Mouse (Mus musculus): Measurements from ENCODE around the gene Sdsl. TPM values are rescaled to one million over a fixed set of nuclear protein-coding genes. Genes with fewer than 3 reads are reported as not detected.
A peak's percentile ranks its signal among the peaks of the same experiment; 100 is the strongest.

Gene Sdsl
- polyA plus RNA-seq, 1 experiment from 2014 or later = 10.5 TPM

GRCm38 (mm10) chr5:120424657-120425056 is 48.0 kb downstream of the Sdsl start:
- WGBS = under 1% methylated on average over 11 of the region's 11 CpGs
- H3K9me3 ChIP-seq (ENCODE audit: control insufficient read depth, low read length) = no peaks in the 10 kb centered on the region

GRCm38 (mm10) chr5:120424039-120424438 is 48.6 kb downstream of the Sdsl start:
- Histone ChIP-seq H3K4me1 (ENCODE audit: control insufficient read depth, insufficient read depth, low read length) (no peaks in the 10 kb centered on the region), H3K9me3 (ENCODE audit: control insufficient read depth, low read length) (no peaks in the 10 kb centered on the region), H3K36me3 (ENCODE audit: control insufficient read depth, insufficient read depth, low read length) (no peaks in the 10 kb centered on the region), H3K4me3 (ENCODE audit: low read length) (no peak overlapping the region), H3K27me3 (ENCODE audit: control insufficient read depth, insufficient read depth, low read length) (peaks cover 80% of the 10 kb centered on the region), H3K9ac (ENCODE audit: low read depth, low read length) (no peak overlapping the region), H3K27ac (ENCODE audit: low read depth, low read length) (no peak overlapping the region), H3K4me2 (replicated peaks; ENCODE audit: low read depth, low read length) (no peak overlapping the region)
- WGBS = 1% methylated on average over 19 of the region's 19 CpGs
- peak; percentile 66; the same call in 1 of the 2 replicates for ATAC-seq (ENCODE audit: low FRiP score, low TSS enrichment)

More at GRCm38 (mm10) chr5:120424657-120425056, 48.0 kb downstream of the Sdsl start:
- Histone ChIP-seq H3K4me2 (replicated peaks; ENCODE audit: low read depth, low read length) (no peak overlapping the region), H3K4me1 (ENCODE audit: control insufficient read depth, insufficient read depth, low read length) (no peaks in the 10 kb centered on the region), H3K27ac (ENCODE audit: low read depth, low read length) (no peak overlapping the region), H3K36me3 (ENCODE audit: control insufficient read depth, insufficient read depth, low read length) (no peaks in the 10 kb centered on the region), H3K9ac (ENCODE audit: low read depth, low read length) (no peak overlapping the region), H3K27me3 (ENCODE audit: control insufficient read depth, insufficient read depth, low read length) (peaks cover 86% of the 10 kb centered on the region), H3K4me3 (ENCODE audit: low read length) (no peak overlapping the region)
- ATAC-seq (ENCODE audit: low FRiP score, low TSS enrichment) = no peak

- no peaks in the 10 kb centered on the region for H3K9me3 ChIP-seq (ENCODE audit: control insufficient read depth, low read length)
- no peaks in the 10 kb centered on the region for H3K4me1 ChIP-seq (ENCODE audit: control insufficient read depth, insufficient read depth, low read length)
- WGBS = 79% methylated on average over 8 of the region's 8 CpGs
- peaks cover 53% of the 10 kb centered on the region for H3K27me3 ChIP-seq (ENCODE audit: control insufficient read depth, insufficient read depth, low read length)
- no peak overlapping the region for H3K4me2 ChIP-seq (replicated peaks; ENCODE audit: low read depth, low read length)
- no peak overlapping the region for H3K9ac ChIP-seq (ENCODE audit: low read depth, low read length)
- H3K27ac ChIP-seq (ENCODE audit: low read depth, low read length) = no peak overlapping the region
- H3K4me3 ChIP-seq (ENCODE audit: low read length) = no peak overlapping the region
- no peak for ATAC-seq (ENCODE audit: low FRiP score, low TSS enrichment)
- no peaks in the 10 kb centered on the region for H3K36me3 ChIP-seq (ENCODE audit: control insufficient read depth, insufficient read depth, low read length)
Observed at GRCm38 (mm10) chr5:120420106-120420505, 52.5 kb downstream of the Sdsl start.

GRCm38 (mm10) chr5:120413436-120413835 is 59.2 kb downstream of the Sdsl start:
- no peaks in the 10 kb centered on the region for H3K4me1 ChIP-seq (ENCODE audit: control insufficient read depth, insufficient read depth, low read length)
- no peaks in the 10 kb centered on the region for H3K36me3 ChIP-seq (ENCODE audit: control insufficient read depth, insufficient read depth, low read length)
- H3K27ac ChIP-seq (ENCODE audit: low read depth, low read length) = no peak overlapping the region
- H3K4me2 ChIP-seq (replicated peaks; ENCODE audit: low read depth, low read length) = no peak overlapping the region
- H3K4me3 ChIP-seq (ENCODE audit: low read length) = no peak overlapping the region
- ATAC-seq (ENCODE audit: low FRiP score, low TSS enrichment) = no peak
- no peak overlapping the region for H3K9ac ChIP-seq (ENCODE audit: low read depth, low read length)
- H3K27me3 ChIP-seq (ENCODE audit: control insufficient read depth, insufficient read depth, low read length) = peaks cover 32% of the 10 kb centered on the region
- 82% methylated on average over 6 of the region's 6 CpGs for WGBS
- H3K9me3 ChIP-seq (ENCODE audit: control insufficient read depth, low read length) = 0 out of 2 replicates have a peak, but pooled peaks cover 4% of the 10 kb centered on the region

GRCm38 (mm10) chr5:120409385-120410378 is 62.9 kb downstream of the Sdsl start:
- Histone ChIP-seq H3K9me3 (ENCODE audit: control insufficient read depth, low read length) (0 out of 2 replicates have a peak, but pooled peaks cover 4% of the 10 kb centered on the region), H3K27me3 (ENCODE audit: control insufficient read depth, insufficient read depth, low read length) (peaks cover 24% of the 10 kb centered on the region), H3K27ac (ENCODE audit: low read depth, low read length) (no peak overlapping the region), H3K4me3 (ENCODE audit: low read length) (0 out of 2 replicates have a peak overlapping the region, but pooled peaks have one; percentile 6), H3K9ac (ENCODE audit: low read depth, low read length) (no peak overlapping the region), H3K36me3 (ENCODE audit: control insufficient read depth, insufficient read depth, low read length) (no peaks in the 10 kb centered on the region), H3K4me2 (replicated peaks; ENCODE audit: low read depth, low read length) (peak overlapping the region; percentile 25), H3K4me1 (ENCODE audit: control insufficient read depth, insufficient read depth, low read length) (no peaks in the 10 kb centered on the region)
- ATAC-seq (ENCODE audit: low FRiP score, low TSS enrichment) = no peak
- 1% methylated on average over 41 of the region's 41 CpGs for WGBS

- no peaks in the 10 kb centered on the region for H3K36me3 ChIP-seq (ENCODE audit: control insufficient read depth, insufficient read depth, low read length)
- H3K4me1 ChIP-seq (ENCODE audit: control insufficient read depth, insufficient read depth, low read length) = no peaks in the 10 kb centered on the region
- H3K9ac ChIP-seq (ENCODE audit: low read depth, low read length) = no peak overlapping the region
- 73% methylated on average over 14 of the region's 14 CpGs for WGBS
- no peak overlapping the region for H3K4me3 ChIP-seq (ENCODE audit: low read length)
- no peak overlapping the region for H3K27ac ChIP-seq (ENCODE audit: low read depth, low read length)
- H3K9me3 ChIP-seq (ENCODE audit: control insufficient read depth, low read length) = 0 out of 2 replicates have a peak, but pooled peaks cover 4% of the 10 kb centered on the region
- no peak overlapping the region for H3K4me2 ChIP-seq (replicated peaks; ENCODE audit: low read depth, low read length)
- H3K27me3 ChIP-seq (ENCODE audit: control insufficient read depth, insufficient read depth, low read length) = peaks cover 24% of the 10 kb centered on the region
- no peak; the same call in 1 of the 2 replicates for ATAC-seq (ENCODE audit: low FRiP score, low TSS enrichment)
Observed at GRCm38 (mm10) chr5:120408933-120409332, 63.7 kb downstream of the Sdsl start.

Other genes with a start within 250 kb of the Sdsl start
- gene Lhx5, start 41.1 kb downstream of the Sdsl start, polyA plus RNA-seq (2014; fragmentation: Nextera tagmentation; extraction: Ambion mirVana) = not detected in 2 replicates
- not detected in 2 replicates for gene Sds, start 3.7 kb upstream of the Sdsl start, polyA plus RNA-seq (2014; fragmentation: Nextera tagmentation; extraction: Ambion mirVana)
- 41.5 and 44.5 TPM in 2 replicates for gene Plbd2, start 30.8 kb upstream of the Sdsl start, polyA plus RNA-seq (2014; fragmentation: Nextera tagmentation; extraction: Ambion mirVana)
- 4.5 and 6.0 TPM in 2 replicates for gene Slc8b1, start 38.4 kb upstream of the Sdsl start, polyA plus RNA-seq (2014; fragmentation: Nextera tagmentation; extraction: Ambion mirVana)
- gene Tpcn1, start 115.9 kb upstream of the Sdsl start, polyA plus RNA-seq (2014; fragmentation: Nextera tagmentation; extraction: Ambion mirVana) = 33.8 and 37.3 TPM in 2 replicates
- 0.57 and 1.4 TPM in 2 replicates for gene Iqcd, start 116.2 kb upstream of the Sdsl start, polyA plus RNA-seq (2014; fragmentation: Nextera tagmentation; extraction: Ambion mirVana)
- 10.4 and 11.1 TPM in 2 replicates for gene Rita1, start 139.8 kb upstream of the Sdsl start, polyA plus RNA-seq (2014; fragmentation: Nextera tagmentation; extraction: Ambion mirVana)
- gene Ddx54, start 139.9 kb upstream of the Sdsl start, polyA plus RNA-seq (2014; fragmentation: Nextera tagmentation; extraction: Ambion mirVana) = 22.3 and 37.7 TPM in 2 replicates
- gene Cfap73, start 161.4 kb upstream of the Sdsl start, polyA plus RNA-seq (2014; fragmentation: Nextera tagmentation; extraction: Ambion mirVana) = not detected in 2 replicates
- gene Rasal1, start 176.0 kb upstream of the Sdsl start, polyA plus RNA-seq (2014; fragmentation: Nextera tagmentation; extraction: Ambion mirVana) = 0.23 and 0.31 TPM in 2 replicates
- 7.3 and 10.1 TPM in 2 replicates for gene Dtx1, start 239.1 kb upstream of the Sdsl start, polyA plus RNA-seq (2014; fragmentation: Nextera tagmentation; extraction: Ambion mirVana)

Data from kidney, embryonic 14.5 days (tissue).